Mouse (Mus musculus) CD4-positive, CD25-positive, alpha-beta regulatory T cell (primary cell): ENCODE data around the gene Vsig4. TPM values are rescaled to one million over a fixed set of nuclear protein-coding genes. Genes with fewer than 3 reads are reported as not detected.

Experiments
- polyA plus RNA-seq: library from polyadenylated mRNA; unstranded; fragments of 100-300 nt; shearing (Covaris generic); gene quantifications from one replicate; pipeline ENCODE4 v1.2.1, GENCODE M21; 2017

Gene Vsig4
- not detected for polyA plus RNA-seq

DNA sequence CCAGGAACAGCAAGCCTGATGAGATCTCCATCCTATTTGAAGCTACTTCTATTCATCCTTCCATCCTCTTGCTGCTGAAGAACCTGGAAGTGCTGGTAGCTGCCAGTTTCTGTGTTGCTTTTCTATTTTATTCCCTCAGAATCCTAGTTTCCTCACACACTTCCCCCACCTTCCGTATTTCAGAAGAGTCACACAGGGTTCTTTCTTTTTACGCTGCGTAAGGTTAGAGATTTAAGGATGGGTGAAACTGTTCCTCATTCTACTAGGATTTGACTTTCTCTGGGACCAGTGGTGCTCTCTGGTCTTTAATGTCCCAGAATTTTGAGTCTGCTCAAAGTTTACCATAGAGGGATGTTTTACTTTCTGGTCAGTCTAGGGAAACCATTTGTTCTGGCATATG, at the start of gene Vsig4:
Vsig4 (minus strand) TSS at position 101 of the 400 bp plus-strand sequence.

Other genes with a start within 250 kb of the Vsig4 start
- gene Msn, start 197.4 kb downstream of the Vsig4 start, polyA plus RNA-seq, result 1,078 TPM
- not detected for gene Heph, start 161.9 kb upstream of the Vsig4 start, polyA plus RNA-seq
- gene Hsf3, start 162.9 kb upstream of the Vsig4 start, polyA plus RNA-seq, result not detected